Mouse (Mus musculus): ENCODE data around the gene Sult2b1. TPM values are rescaled to one million over a fixed set of nuclear protein-coding genes. Genes with fewer than 3 reads are reported as not detected.

Sult2b1 gene
- polyA plus RNA-seq, 1 experiment from 2014 or later, result 1.9 TPM

- no peaks in the 10 kb centered on the region for H3K9me3 ChIP-seq
- H3K27me3 ChIP-seq, result no peaks in the 10 kb centered on the region
- H3K4me2 ChIP-seq, result no peak within 1 kb of the TSS
- no peak within 1 kb of the TSS for H3K4me3 ChIP-seq (replicated peaks)
- no peak within 1 kb of the TSS for H3K9ac ChIP-seq
- H3K27ac ChIP-seq, result 0 out of 2 replicates have a peak within 1 kb of the TSS, but pooled peaks have one; percentile 59
- no peak for ATAC-seq (ENCODE audit: low FRiP score)
- peaks cover 66% of the 10 kb centered on the region for H3K36me3 ChIP-seq (replicated peaks)
- peaks cover 32% of the 10 kb centered on the region for H3K4me1 ChIP-seq
- whole genome bisulfite sequencing, result 83% methylated on average over 14 of the region's 14 CpGs
Observed at GRCm38 (mm10) chr7:45720413-45721233, 63.8 kb downstream of the Sult2b1 start, which contains the start of gene Fam83e. Gene Fam83e (plus strand): TSS chr7:45721212.

GRCm38 (mm10) chr7:45719738-45720412 is 64.6 kb downstream of the Sult2b1 start:
- H3K36me3 ChIP-seq (replicated peaks), result peaks cover 58% of the 10 kb centered on the region
- ATAC-seq (ENCODE audit: low FRiP score), result no peak

DNA sequence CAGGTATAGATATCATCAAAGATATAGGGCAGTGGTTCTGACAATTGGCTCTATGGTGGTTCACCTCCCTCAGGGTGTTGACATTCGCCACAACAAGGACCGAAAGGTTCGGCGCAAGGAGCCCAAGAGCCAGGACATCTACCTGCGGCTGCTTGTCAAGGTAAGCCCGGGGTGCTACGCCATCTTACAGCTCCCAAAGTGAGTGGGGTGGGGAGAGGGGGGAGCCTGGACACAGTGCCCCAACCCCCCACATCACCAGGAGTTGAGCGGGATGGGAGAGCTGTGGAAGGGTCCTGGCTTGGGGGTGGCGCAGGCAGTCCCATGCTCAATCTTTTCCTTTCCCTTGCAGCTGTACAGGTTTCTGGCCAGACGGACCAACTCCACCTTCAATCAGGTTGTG is 65.3 kb downstream of the Sult2b1 start:
- Histone ChIP-seq H3K9me3 (no peaks in the 10 kb centered on the region), H3K27ac (no peak overlapping the region), H3K36me3 (replicated peaks) (peaks cover 51% of the 10 kb centered on the region), H3K4me1 (peaks cover 42% of the 10 kb centered on the region), H3K27me3 (no peaks in the 10 kb centered on the region), H3K4me2 (peak overlapping the region; percentile 93), H3K9ac (peak overlapping the region; percentile 97), H3K4me3 (replicated peaks) (peak overlapping the region; percentile 92)
- no peak for ATAC-seq (ENCODE audit: low FRiP score)
- WGBS, result 82% methylated on average over 10 of the region's 10 CpGs

More at GRCm38 (mm10) chr7:45719738-45720412, 64.6 kb downstream of the Sult2b1 start:
- Histone ChIP-seq H3K4me3 (replicated peaks) (peak overlapping the region; percentile 92; the same call in 1 of the 2 replicates), H3K4me1 (peaks cover 35% of the 10 kb centered on the region), H3K27ac (no peak overlapping the region), H3K4me2 (peak overlapping the region; percentile 93; the same call in 1 of the 2 replicates), H3K27me3 (no peaks in the 10 kb centered on the region), H3K9ac (peak overlapping the region; percentile 97; the same call in 1 of the 2 replicates), H3K9me3 (no peaks in the 10 kb centered on the region)
- 91% methylated on average over 16 of the region's 16 CpGs for WGBS

GRCm38 (mm10) chr7:45718331-45718730 is 66.1 kb downstream of the Sult2b1 start:
- H3K9me3 ChIP-seq, result no peaks in the 10 kb centered on the region
- no peak for ATAC-seq (ENCODE audit: low FRiP score)
- peaks cover 45% of the 10 kb centered on the region for H3K4me1 ChIP-seq
- H3K4me3 ChIP-seq (replicated peaks), result peak overlapping the region; percentile 92
- H3K4me2 ChIP-seq, result peak overlapping the region; percentile 93
- peaks cover 46% of the 10 kb centered on the region for H3K36me3 ChIP-seq (replicated peaks)
- H3K9ac ChIP-seq, result peak overlapping the region; percentile 97
- H3K27me3 ChIP-seq, result no peaks in the 10 kb centered on the region
- under 1% methylated on average over 20 of the region's 20 CpGs for WGBS
- peak overlapping the region; percentile 90 for H3K27ac ChIP-seq

GRCm38 (mm10) chr7:45717918-45718297 is 66.6 kb downstream of the Sult2b1 start, which contains the start of gene Sphk2:
Gene Sphk2 (minus strand): TSS chr7:45718002.
- ATAC-seq (ENCODE audit: low FRiP score), result peak; percentile 79

GRCm38 (mm10) chr7:45716952-45717917 is 67.2 kb downstream of the Sult2b1 start:
- ATAC-seq (ENCODE audit: low FRiP score), result peak; percentile 18; the same call in 1 of the 2 replicates
- Histone ChIP-seq H3K9ac (peak overlapping the region; percentile 83), H3K27me3 (no peaks in the 10 kb centered on the region), H3K9me3 (no peaks in the 10 kb centered on the region), H3K4me1 (peaks cover 45% of the 10 kb centered on the region), H3K4me2 (peak overlapping the region; percentile 93), H3K36me3 (replicated peaks) (peaks cover 46% of the 10 kb centered on the region), H3K4me3 (replicated peaks) (peak overlapping the region; percentile 92), H3K27ac (peak overlapping the region; percentile 90)
- WGBS, result 10% methylated on average over 31 of the region's 31 CpGs

More at GRCm38 (mm10) chr7:45717918-45718297, 66.6 kb downstream of the Sult2b1 start, which contains the start of gene Sphk2:
- H3K27me3 ChIP-seq, result no peaks in the 10 kb centered on the region
- H3K4me2 ChIP-seq, result peak within 1 kb of the TSS; percentile 93
- peak within 1 kb of the TSS; percentile 97 for H3K9ac ChIP-seq
- H3K4me3 ChIP-seq (replicated peaks), result peak within 1 kb of the TSS; percentile 92
- under 1% methylated on average over 41 of the region's 41 CpGs for WGBS
- no peaks in the 10 kb centered on the region for H3K9me3 ChIP-seq
- peaks cover 46% of the 10 kb centered on the region for H3K36me3 ChIP-seq (replicated peaks)
- H3K27ac ChIP-seq, result peak within 1 kb of the TSS; percentile 90
- peaks cover 45% of the 10 kb centered on the region for H3K4me1 ChIP-seq

- Histone ChIP-seq H3K36me3 (replicated peaks) (peaks cover 46% of the 10 kb centered on the region), H3K4me3 (replicated peaks) (peak overlapping the region; percentile 92), H3K9ac (0 out of 2 replicates have a peak overlapping the region, but pooled peaks have one; percentile 83), H3K9me3 (no peaks in the 10 kb centered on the region), H3K27me3 (no peaks in the 10 kb centered on the region), H3K27ac (no peak overlapping the region), H3K4me1 (peaks cover 45% of the 10 kb centered on the region), H3K4me2 (peak overlapping the region; percentile 93)
- WGBS, result 95% methylated on average over 3 of the region's 3 CpGs
- no peak for ATAC-seq (ENCODE audit: low FRiP score)
Observed at GRCm38 (mm10) chr7:45716460-45716857, 68.0 kb downstream of the Sult2b1 start.

GRCm38 (mm10) chr7:45715741-45716459 is 68.6 kb downstream of the Sult2b1 start:
- peaks cover 46% of the 10 kb centered on the region for H3K36me3 ChIP-seq (replicated peaks)

DNA sequence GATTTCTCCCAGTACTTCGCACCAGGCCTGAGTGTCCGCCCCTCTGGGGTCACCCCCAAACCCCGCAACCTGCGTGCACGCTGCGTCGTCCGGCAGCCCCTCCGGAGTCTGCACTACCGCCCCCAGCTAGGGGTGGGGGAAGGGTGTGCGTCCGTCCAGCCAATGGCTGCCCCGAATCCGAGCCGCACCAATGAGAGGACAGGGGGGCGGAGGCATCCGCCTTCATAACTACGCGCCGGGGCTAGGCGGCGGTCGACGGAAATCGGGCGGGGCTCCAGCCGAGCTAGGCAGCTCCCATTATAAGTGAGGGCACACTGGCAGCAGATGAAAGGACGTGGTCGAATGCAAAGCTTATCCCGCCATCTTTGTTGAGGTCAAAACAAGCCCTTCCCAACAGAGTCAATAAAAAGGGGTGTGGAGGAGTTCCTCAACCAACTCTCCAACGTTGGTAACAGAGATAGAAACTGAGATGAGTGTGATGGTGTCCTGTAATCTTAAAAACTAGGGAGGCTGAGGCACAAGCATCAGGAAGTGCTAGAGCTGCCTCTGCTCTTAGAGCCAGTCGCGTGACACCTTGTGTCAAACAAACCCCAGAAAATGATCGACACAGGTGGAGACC is 69.3 kb downstream of the Sult2b1 start, which contains the start of gene Rpl18:
Rpl18 (plus strand) TSS at position 368 of the 619 bp plus-strand sequence.
- Histone ChIP-seq H3K9ac (peak within 1 kb of the TSS; percentile 76), H3K4me1 (peaks cover 45% of the 10 kb centered on the region), H3K36me3 (replicated peaks) (peaks cover 46% of the 10 kb centered on the region), H3K4me3 (replicated peaks) (peak within 1 kb of the TSS; percentile 66), H3K4me2 (peak within 1 kb of the TSS; percentile 93), H3K9me3 (no peaks in the 10 kb centered on the region), H3K27me3 (no peaks in the 10 kb centered on the region), H3K27ac (peak within 1 kb of the TSS; percentile 67)
- whole genome bisulfite sequencing, result 9% methylated on average over 34 of the region's 34 CpGs
- ATAC-seq (ENCODE audit: low FRiP score), result peak; percentile 92

More at GRCm38 (mm10) chr7:45715741-45716459, 68.6 kb downstream of the Sult2b1 start:
- H3K4me1 ChIP-seq, result peaks cover 45% of the 10 kb centered on the region
- H3K4me3 ChIP-seq (replicated peaks), result peak overlapping the region; percentile 66
- no peak for ATAC-seq (ENCODE audit: low FRiP score)
- H3K4me2 ChIP-seq, result peak overlapping the region; percentile 93
- no peaks in the 10 kb centered on the region for H3K9me3 ChIP-seq
- peak overlapping the region; percentile 29; the same call in 1 of the 2 replicates for H3K9ac ChIP-seq
- H3K27me3 ChIP-seq, result no peaks in the 10 kb centered on the region
- H3K27ac ChIP-seq, result peak overlapping the region; percentile 67
- 86% methylated on average over 19 of the region's 19 CpGs for WGBS

DNA sequence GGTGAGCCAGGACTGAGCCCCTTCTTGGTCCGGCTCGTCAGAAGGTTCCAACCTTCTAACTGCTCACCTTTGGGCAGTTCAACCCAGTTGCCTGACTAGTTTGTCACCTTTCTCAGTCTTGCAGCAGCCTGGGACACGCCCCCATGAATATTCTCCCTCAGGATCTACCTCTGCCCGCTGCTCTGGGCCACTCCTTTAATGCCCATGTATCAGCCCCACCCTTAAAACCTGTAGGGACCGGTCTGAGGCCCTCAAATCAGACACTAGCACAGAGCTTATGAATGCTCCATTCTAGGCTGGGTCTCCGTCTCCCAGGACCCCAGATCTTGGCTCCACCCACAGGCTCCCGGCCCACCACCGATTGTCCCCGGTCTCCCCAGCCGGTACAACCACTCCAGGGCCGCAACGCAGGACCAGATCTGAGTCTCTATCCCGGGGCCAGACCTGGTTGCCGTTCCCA is 69.8 kb downstream of the Sult2b1 start:
- Histone ChIP-seq H3K4me1 (peaks cover 45% of the 10 kb centered on the region), H3K27me3 (no peaks in the 10 kb centered on the region), H3K9me3 (no peaks in the 10 kb centered on the region), H3K27ac (peak overlapping the region; percentile 66), H3K9ac (peak overlapping the region; percentile 76), H3K4me2 (peak overlapping the region; percentile 93), H3K4me3 (replicated peaks) (peak overlapping the region; percentile 66), H3K36me3 (replicated peaks) (peaks cover 46% of the 10 kb centered on the region)
- peak; percentile 42; the same call in 1 of the 2 replicates for ATAC-seq (ENCODE audit: low FRiP score)
- WGBS, result 11% methylated on average over 14 of the region's 14 CpGs
